Comparison of ENCODE assay signal across 25 mouse cellular contexts in the genomic region with DNA sequence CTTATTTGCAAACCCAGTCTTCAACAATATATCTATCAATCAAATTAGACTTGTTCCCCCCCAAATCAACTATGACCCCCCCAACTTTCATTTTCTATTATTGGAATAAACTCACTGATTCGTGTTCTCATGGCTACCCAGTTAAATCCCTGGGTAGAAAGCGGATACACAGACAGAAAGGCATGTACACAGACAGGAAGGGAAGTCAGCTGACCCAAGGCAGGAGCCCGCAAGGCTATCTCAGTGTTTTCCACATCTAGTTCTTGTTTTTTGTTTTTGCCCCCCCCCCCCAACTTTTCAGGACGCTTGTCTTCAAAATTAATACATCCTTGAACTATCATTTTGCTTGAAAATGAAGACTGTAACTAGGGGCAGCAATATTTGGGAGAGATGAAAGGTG. TPM values are rescaled to one million over a fixed set of nuclear protein-coding genes. Genes with fewer than 3 reads are reported as not detected.
A peak's percentile ranks its signal among the peaks of the same experiment; 100 is the strongest.
DNase-seq lines count a peak whose midpoint lies in the region; ATAC-seq and TF ChIP-seq lines count a peak whose summit lies in the region.
"Had no signal": no experiment of that assay in that cellular context is flagged by ENCODE, and none has a peak within 500 bp of the region (broad histone marks: within the 10 kb centered on the region; RNA-seq: fewer than 3 reads in every experiment).

No protein-coding gene starts in this region.

- peaks cover 15% of the 10 kb centered on the region; the same call in 1 of the 2 replicates for H3K36me3 ChIP-seq in intestine, embryonic 14.5 days (ENCODE audit: control insufficient read depth, insufficient read depth, low read length)
- H3K36me3 ChIP-seq in intestine, embryonic 15.5 days = no peaks in the 10 kb centered on the region
- peaks cover 16% of the 10 kb centered on the region for H3K36me3 ChIP-seq in embryonic facial prominence, embryonic 10.5 days (replicated peaks)
- H3K36me3 ChIP-seq in macrophage (ENCODE audit: inconsistent target) = no peaks in the 10 kb centered on the region
- H3K36me3 ChIP-seq: hindbrain, embryonic 13.5 days had no signal

- TF ChIP-seq CTCF in cerebellum, adult 2 months (IDR thresholded peaks at IDR 0.05; ENCODE audit: borderline replicate concordance, insufficient read depth, low read depth, low read length) = no peak

- no peak overlapping the region for H3K9ac ChIP-seq in intestine, embryonic 14.5 days (ENCODE audit: low read length)
- H3K9ac ChIP-seq in intestine, embryonic 15.5 days = no peak overlapping the region
- H3K9ac ChIP-seq: heart, embryonic 15.5 days; hindbrain, embryonic 13.5 days; limb, embryonic 12.5 days; lung, embryonic 15.5 days had no signal

- no peaks in the 10 kb centered on the region for H3K27me3 ChIP-seq in intestine, embryonic 14.5 days (replicated peaks; ENCODE audit: control insufficient read depth, insufficient read depth, low read length)
- H3K27me3 ChIP-seq in intestine, embryonic 15.5 days (replicated peaks) = no peaks in the 10 kb centered on the region
- H3K27me3 ChIP-seq in embryonic facial prominence, embryonic 10.5 days (replicated peaks; ENCODE audit: low read depth, poor library complexity, severe bottlenecking) = peaks cover 5% of the 10 kb centered on the region; the same call in 1 of the 2 replicates
- no peaks in the 10 kb centered on the region; the same call in 1 of the 2 replicates for H3K27me3 ChIP-seq in cerebellum, adult 2 months (ENCODE audit: control insufficient read depth, insufficient read depth, low read length)
- H3K27me3 ChIP-seq: heart, embryonic 15.5 days; hindbrain, embryonic 13.5 days; limb, embryonic 12.5 days; lung, embryonic 15.5 days had no signal

- 77% methylated on average over 4 of the region's 4 CpGs for WGBS in intestine, embryonic 14.5 days
- WGBS in intestine, embryonic 15.5 days = 85% methylated on average over 4 of the region's 4 CpGs
- 69% methylated on average over 4 of the region's 4 CpGs for WGBS in embryonic facial prominence, embryonic 10.5 days
- 19% methylated on average over 4 of the region's 4 CpGs for WGBS in macrophage (ENCODE audit: missing documents)
- 85% methylated on average over 4 of the region's 4 CpGs for WGBS in cerebellum, adult 2 months

- no peak overlapping the region for H3K4me2 ChIP-seq in intestine, embryonic 14.5 days (ENCODE audit: low read length)
- H3K4me2 ChIP-seq in intestine, embryonic 15.5 days (replicated peaks) = no peak overlapping the region
- H3K4me2 ChIP-seq: heart, embryonic 15.5 days; hindbrain, embryonic 13.5 days; limb, embryonic 12.5 days; lung, embryonic 15.5 days had no signal

- no peak for ATAC-seq in intestine, embryonic 14.5 days (replicated peaks; ENCODE audit: low FRiP score, low TSS enrichment, low read depth)
- no peak for ATAC-seq in intestine, embryonic 15.5 days
- ATAC-seq: activated CD4-positive, CD25-positive, alpha-beta regulatory T cell, adult 4 months; forebrain, embryonic 16.5 days had no signal

- TF ChIP-seq POLR2A in cerebellum, adult 2 months (IDR thresholded peaks at IDR 0.05; ENCODE audit: borderline replicate concordance, insufficient read depth, low read length) = no peak

- H3K4me1 ChIP-seq in intestine, embryonic 14.5 days (replicated peaks; ENCODE audit: control insufficient read depth, insufficient read depth, low read length) = peaks cover 19% of the 10 kb centered on the region
- peaks cover 7% of the 10 kb centered on the region for H3K4me1 ChIP-seq in intestine, embryonic 15.5 days (replicated peaks)
- H3K4me1 ChIP-seq in embryonic facial prominence, embryonic 10.5 days = peaks cover 53% of the 10 kb centered on the region
- H3K4me1 ChIP-seq in cerebellum, adult 2 months (ENCODE audit: control insufficient read depth, insufficient read depth, low read length) = no peaks in the 10 kb centered on the region

- H3K4me3 ChIP-seq in intestine, embryonic 14.5 days (ENCODE audit: low read depth, low read length) = no peak overlapping the region
- no peak overlapping the region for H3K4me3 ChIP-seq in intestine, embryonic 15.5 days (replicated peaks)
- no peak overlapping the region for H3K4me3 ChIP-seq in embryonic facial prominence, embryonic 10.5 days
- no peak overlapping the region for H3K4me3 ChIP-seq in macrophage (ENCODE audit: inconsistent target)
- H3K4me3 ChIP-seq in cerebellum, adult 2 months (replicated peaks; ENCODE audit: insufficient read depth, low read depth, low read length) = no peak overlapping the region
- H3K4me3 ChIP-seq: gastrocnemius, adult 2 months; heart, embryonic 10.5 days; heart, embryonic 15.5 days; hindbrain, embryonic 13.5 days; limb, embryonic 12.5 days; lung, embryonic 15.5 days had no signal

- no peak overlapping the region for H3K27ac ChIP-seq in intestine, embryonic 14.5 days (ENCODE audit: low read depth)
- no peak overlapping the region for H3K27ac ChIP-seq in intestine, embryonic 15.5 days
- H3K27ac ChIP-seq in embryonic facial prominence, embryonic 10.5 days (replicated peaks) = peak overlapping the region; percentile 80
- peak overlapping the region; percentile 52 for H3K27ac ChIP-seq in macrophage
- no peak overlapping the region for H3K27ac ChIP-seq in cerebellum, adult 2 months (ENCODE audit: insufficient read depth, low read length)
- H3K27ac ChIP-seq: gastrocnemius, adult 2 months; heart, embryonic 10.5 days; heart, embryonic 15.5 days; hindbrain, embryonic 13.5 days; kidney, postnatal 0 days; lung, embryonic 15.5 days had no signal

- H3K9me3 ChIP-seq in intestine, embryonic 14.5 days (ENCODE audit: control insufficient read depth, low read length) = no peaks in the 10 kb centered on the region
- H3K9me3 ChIP-seq in intestine, embryonic 15.5 days = no peaks in the 10 kb centered on the region
- peaks cover 3% of the 10 kb centered on the region; the same call in 1 of the 2 replicates for H3K9me3 ChIP-seq in embryonic facial prominence, embryonic 10.5 days
- H3K9me3 ChIP-seq: heart, embryonic 10.5 days; heart, embryonic 15.5 days; hindbrain, embryonic 13.5 days; lung, embryonic 15.5 days had no signal

- H3K79me2 ChIP-seq in macrophage (ENCODE audit: inconsistent target) = no peaks in the 10 kb centered on the region

- peak; percentile 3 for DNase-seq in intestine, embryonic 14.5 days (ENCODE audit: low spot score)
- no peak for DNase-seq in embryonic facial prominence, embryonic 10.5 days (ENCODE audit: low spot score)
- no peak for DNase-seq in cerebellum, adult 2 months
- no peak for DNase-seq in kidney, adult 18-20 months
- DNase-seq in gastrocnemius, postnatal 10 days = no peak
- DNase-seq: adrenal gland, adult 2 months; adrenal gland, postnatal 36 days; B cell, adult 2 months; cerebellum, adult 9-11 months; gastrocnemius, adult 2 months; kidney, adult 11 months; kidney, postnatal 4 days; midbrain, embryonic 14.5 days; thymus, postnatal 14 days had no signal

RNA-seq across cellular contexts. Expression of gene Msrb3, which starts 51.1 kb away (rescaled TPM):
- 17.6 and 18.2 TPM in 2 replicates for polyA plus RNA-seq in intestine, embryonic 14.5 days (2014; fragmentation: Nextera tagmentation; extraction: Ambion mirVana)
- 13.1 and 16.6 TPM in 2 replicates for polyA plus RNA-seq in intestine, embryonic 15.5 days (2015; fragmentation: Nextera tagmentation; extraction: Ambion mirVana)
- 3.4 and 3.6 TPM in 2 replicates for polyA plus RNA-seq in embryonic facial prominence, embryonic 10.5 days (2016; fragmentation: Nextera tagmentation; extraction: Ambion mirVana)
- 1 to 10 TPM in 1 of 26 experiments, under 1 TPM in 10, not detected in 15; 0.16 to 9.2 (median 0.34) TPM for total RNA-seq in macrophage (2018; cell fraction: chromatin; rRNA removed)
- total RNA-seq in macrophage (2018; cell fraction: cytosol; rRNA removed) = under 1 TPM in 21 of 26 experiments, not detected in 5; 0.03 to 0.39 (median 0.09) TPM
- 1 to 10 TPM in 1 of 26 experiments, under 1 TPM in 14, not detected in 11; 0.10 to 1.3 (median 0.18) TPM for total RNA-seq in macrophage (2018; cell fraction: nucleus; rRNA removed)
- 0.06 to 0.13 TPM (median 0.10 TPM) in 3 replicates for polyA plus RNA-seq in macrophage (2018)
- 5.2 and 6.1 TPM in 2 replicates for polyA plus RNA-seq in cerebellum, adult 2 months (2012; rRNA removed)
- 10 to 100 TPM; 89.9 to 94.0 TPM for total RNA-seq in gastrocnemius, postnatal 10 days (2021)
- total RNA-seq: monocyte, adult 5-6 weeks had no signal

Comparison
In these comparisons a context has a peak if more than half of its experiments do, and no peak if none do; other contexts are left out.
1. H3K27ac ChIP-seq: peak in embryonic facial prominence, embryonic 10.5 days (single experiment) and macrophage (single experiment); none in intestine, embryonic 14.5 days (single experiment), intestine, embryonic 15.5 days (single experiment) and cerebellum, adult 2 months (single experiment).